Mouse (Mus musculus) cerebellum, adult 9-10 months (tissue): ENCODE data around the gene Pakap.

Source experiments
- DNase-seq: peaks from one replicate; pipeline ENCODE4 v3.0.0; 2022

Pakap gene

GRCm38 (mm10) chr4:57722296-57722695, 154.3 kb downstream of the Pakap start:
- DNase-seq: no peak

- no peak for DNase-seq
Observed at GRCm38 (mm10) chr4:57723659-57724058, 155.7 kb downstream of the Pakap start.

- DNase-seq: no peak
Observed at GRCm38 (mm10) chr4:57725569-57725968, 157.6 kb downstream of the Pakap start.

GRCm38 (mm10) chr4:57728611-57729183, 160.7 kb downstream of the Pakap start:
- no peak for DNase-seq

- no peak for DNase-seq
Observed at GRCm38 (mm10) chr4:57730047-57730446, 162.1 kb downstream of the Pakap start.

- DNase-seq: no peak
Observed at GRCm38 (mm10) chr4:57730801-57731598, 163.0 kb downstream of the Pakap start.

GRCm38 (mm10) chr4:57732351-57732750, 164.4 kb downstream of the Pakap start:
- DNase-seq: no peak

- no peak for DNase-seq
Observed at GRCm38 (mm10) chr4:57733445-57733844, 165.5 kb downstream of the Pakap start.

GRCm38 (mm10) chr4:57735426-57735825, 167.4 kb downstream of the Pakap start:
- no peak for DNase-seq

GRCm38 (mm10) chr4:57738856-57739552, 171.0 kb downstream of the Pakap start:
- no peak for DNase-seq

GRCm38 (mm10) chr4:57743325-57743929, 175.4 kb downstream of the Pakap start:
- no peak for DNase-seq

GRCm38 (mm10) chr4:57750651-57751050, 182.7 kb downstream of the Pakap start:
- no peak for DNase-seq

GRCm38 (mm10) chr4:57751054-57751453, 183.1 kb downstream of the Pakap start:
- DNase-seq: no peak

GRCm38 (mm10) chr4:57751566-57751965, 183.6 kb downstream of the Pakap start:
- no peak for DNase-seq

- no peak for DNase-seq
Observed at GRCm38 (mm10) chr4:57755085-57755484, 187.1 kb downstream of the Pakap start.

GRCm38 (mm10) chr4:57757997-57758396, 190.0 kb downstream of the Pakap start:
- DNase-seq: no peak

- no peak for DNase-seq
Observed at GRCm38 (mm10) chr4:57762424-57762823, 194.4 kb downstream of the Pakap start.

- DNase-seq: no peak
Observed at GRCm38 (mm10) chr4:57764392-57764791, 196.4 kb downstream of the Pakap start.

GRCm38 (mm10) chr4:57764926-57765325, 196.9 kb downstream of the Pakap start:
- DNase-seq: no peak

- no peak for DNase-seq
Observed at GRCm38 (mm10) chr4:57765806-57766205, 197.8 kb downstream of the Pakap start.

GRCm38 (mm10) chr4:57769007-57769406, 201.0 kb downstream of the Pakap start:
- DNase-seq: no peak

- no peak for DNase-seq
Observed at GRCm38 (mm10) chr4:57770185-57770823, 202.3 kb downstream of the Pakap start.
